Mouse (Mus musculus): ENCODE measurements at regions not wholly inside any gene's neighbourhood (a gene's known extent, or its start where the extent isn't known, plus 50 kb on each side); places are given as distances from the start of the nearest gene placed in this dataset.

GRCm38 (mm10) chr9:47276303-47277005 lies 253.5 kb upstream of the Cadm1 start:
- DNase-seq (ENCODE audit: extremely low spot score): no peak

- DNase-seq (ENCODE audit: extremely low spot score): no peak
Measured at GRCm38 (mm10) chr9:47279410-47279809, 250.6 kb upstream of the Cadm1 start.

GRCm38 (mm10) chr9:47280146-47280545 lies 249.8 kb upstream of the Cadm1 start:
- DNase-seq (ENCODE audit: extremely low spot score): peak; percentile 47

GRCm38 (mm10) chr9:47280598-47280997 lies 249.4 kb upstream of the Cadm1 start:
- no peak for DNase-seq (ENCODE audit: extremely low spot score)

- DNase-seq (ENCODE audit: extremely low spot score): no peak
Measured at GRCm38 (mm10) chr9:47283746-47284455, 246.1 kb upstream of the Cadm1 start.

- DNase-seq (ENCODE audit: extremely low spot score): no peak
Measured at GRCm38 (mm10) chr9:47286930-47287722, 242.8 kb upstream of the Cadm1 start.

- DNase-seq (ENCODE audit: extremely low spot score): peak; percentile 70
Measured at GRCm38 (mm10) chr9:47288587-47289199, 241.3 kb upstream of the Cadm1 start.

GRCm38 (mm10) chr9:47300633-47301032 lies 229.3 kb upstream of the Cadm1 start:
- DNase-seq (ENCODE audit: extremely low spot score): no peak

- DNase-seq (ENCODE audit: extremely low spot score): no peak
Measured at GRCm38 (mm10) chr9:47307125-47307751, 222.7 kb upstream of the Cadm1 start.

GRCm38 (mm10) chr9:47307752-47308500 lies 222.0 kb upstream of the Cadm1 start:
- no peak for DNase-seq (ENCODE audit: extremely low spot score)

GRCm38 (mm10) chr9:47313433-47313832 lies 216.5 kb upstream of the Cadm1 start:
- DNase-seq (ENCODE audit: extremely low spot score): no peak

- DNase-seq (ENCODE audit: extremely low spot score): no peak
Measured at GRCm38 (mm10) chr9:47314236-47314635, 215.7 kb upstream of the Cadm1 start.

- no peak for DNase-seq (ENCODE audit: extremely low spot score)
Measured at GRCm38 (mm10) chr9:47320345-47320744, 209.6 kb upstream of the Cadm1 start.

- no peak for DNase-seq (ENCODE audit: extremely low spot score)
Measured at GRCm38 (mm10) chr9:47321106-47321789, 208.7 kb upstream of the Cadm1 start.

GRCm38 (mm10) chr9:47322293-47322692 lies 207.7 kb upstream of the Cadm1 start:
- no peak for DNase-seq (ENCODE audit: extremely low spot score)

GRCm38 (mm10) chr9:47323051-47323450 lies 206.9 kb upstream of the Cadm1 start:
- DNase-seq (ENCODE audit: extremely low spot score): no peak

GRCm38 (mm10) chr9:47327575-47327974 lies 202.4 kb upstream of the Cadm1 start:
- DNase-seq (ENCODE audit: extremely low spot score): no peak

- DNase-seq (ENCODE audit: extremely low spot score): no peak
Measured at GRCm38 (mm10) chr9:47332929-47333328, 197.0 kb upstream of the Cadm1 start.

GRCm38 (mm10) chr9:47338221-47338620 lies 191.8 kb upstream of the Cadm1 start:
- no peak for DNase-seq (ENCODE audit: extremely low spot score)

- DNase-seq (ENCODE audit: extremely low spot score): no peak
Measured at GRCm38 (mm10) chr9:47346527-47347111, 183.4 kb upstream of the Cadm1 start.
